Mouse (Mus musculus) activated CD4-positive, CD25-positive, alpha-beta regulatory T cell, adult 4 months (primary cell): Measurements from ENCODE around the gene Gls2. TPM values are rescaled to one million over a fixed set of nuclear protein-coding genes. Genes with fewer than 3 reads are reported as not detected.
"Not testable (repeated sequence)": the region's sequence is repeated elsewhere in the genome, so short reads cannot be mapped to it uniquely, and the experiment has no call there.

Experiments used
- ATAC-seq: one replicate; pipeline ENCODE4 v1.8.0; 2017
- polyA plus RNA-seq, 2 experiments: library from polyadenylated mRNA; unstranded; fragments of 100-300 nt; shearing (Covaris generic); gene quantifications; one replicate each; pipeline ENCODE4 v1.2.1; 2017

The Gls2 gene
- polyA plus RNA-seq, 2 experiments from 2014 or later, result 0.26 TPM; not detected in 1

GRCm38 (mm10) chr10:128194551-128195461 lies 549 bp downstream of the Gls2 start:
- peak; percentile 48 for ATAC-seq

- no peak for ATAC-seq
These were observed 7.6 kb downstream of the Gls2 start for GRCm38 (mm10) chr10:128201856-128202255.

- ATAC-seq, result no peak
These were observed 10.7 kb downstream of the Gls2 start for GRCm38 (mm10) chr10:128204941-128205340.

- no peak for ATAC-seq
These were observed 14.1 kb downstream of the Gls2 start for GRCm38 (mm10) chr10:128208326-128208725.

- ATAC-seq, result no peak
These were observed 15.2 kb downstream of the Gls2 start for GRCm38 (mm10) chr10:128209311-128210009.

GRCm38 (mm10) chr10:128210131-128210530 lies 15.9 kb downstream of the Gls2 start:
- ATAC-seq, result no peak

GRCm38 (mm10) chr10:128210954-128211353 lies 16.7 kb downstream of the Gls2 start:
- ATAC-seq, result no peak

GRCm38 (mm10) chr10:128211390-128212108 lies 17.3 kb downstream of the Gls2 start, which contains the start of gene Spryd4:
Gene Spryd4, minus strand, starts transcription at chr10:128211807.
- peak; percentile 91 for ATAC-seq

GRCm38 (mm10) chr10:128212148-128212547 lies 17.9 kb downstream of the Gls2 start:
- no peak for ATAC-seq

GRCm38 (mm10) chr10:128212871-128213323 lies 18.6 kb downstream of the Gls2 start:
- peak; percentile 70 for ATAC-seq

GRCm38 (mm10) chr10:128214112-128214511 lies 19.9 kb downstream of the Gls2 start:
- not testable (repeated sequence) for ATAC-seq

- ATAC-seq, result no peak
These were observed 20.7 kb downstream of the Gls2 start for GRCm38 (mm10) chr10:128214981-128215380.

GRCm38 (mm10) chr10:128218387-128219117 lies 24.3 kb downstream of the Gls2 start:
- no peak for ATAC-seq

GRCm38 (mm10) chr10:128221533-128222286 lies 27.5 kb downstream of the Gls2 start:
- ATAC-seq, result peak; percentile 65

- ATAC-seq, result no peak
These were observed 30.8 kb downstream of the Gls2 start for GRCm38 (mm10) chr10:128225064-128225463.

- ATAC-seq, result no peak
These were observed 31.3 kb downstream of the Gls2 start, which contains the start of gene Mip for GRCm38 (mm10) chr10:128225538-128225937. Gene Mip, plus strand, starts transcription at chr10:128225838.

GRCm38 (mm10) chr10:128227592-128227991 lies 33.3 kb downstream of the Gls2 start:
- no peak for ATAC-seq

- ATAC-seq, result no peak
These were observed 33.8 kb downstream of the Gls2 start for GRCm38 (mm10) chr10:128228009-128228408.

GRCm38 (mm10) chr10:128230582-128230981 lies 36.3 kb downstream of the Gls2 start:
- ATAC-seq, result no peak

- ATAC-seq, result peak; percentile 6
These were observed 36.9 kb downstream of the Gls2 start for GRCm38 (mm10) chr10:128231146-128231545.
